Mouse (Mus musculus): ENCODE results near the gene Dnah1. TPM values are rescaled to one million over a fixed set of nuclear protein-coding genes. Genes with fewer than 3 reads are reported as not detected.

Dnah1 gene
- polyA plus RNA-seq, 1 experiment from 2014 or later: 4.6 TPM

- WGBS: 52% methylated on average over 3 of the region's 3 CpGs
- no peaks in the 10 kb centered on the region for H3K9me3 ChIP-seq
- H3K4me1 ChIP-seq (replicated peaks): no peaks in the 10 kb centered on the region
- ATAC-seq (ENCODE audit: low FRiP score, low read depth): no peak
- H3K4me3 ChIP-seq: no peak overlapping the region
- H3K36me3 ChIP-seq: no peaks in the 10 kb centered on the region
- H3K27me3 ChIP-seq: no peaks in the 10 kb centered on the region
- no peak overlapping the region for H3K4me2 ChIP-seq
- H3K9ac ChIP-seq: no peak overlapping the region
- H3K27ac ChIP-seq (replicated peaks): no peak overlapping the region
Observed at GRCm38 (mm10) chr14:31313192-31313591, 10.5 kb downstream of the Dnah1 start.

GRCm38 (mm10) chr14:31285728-31286127 lies 38.0 kb downstream of the Dnah1 start:
- no peak for ATAC-seq (ENCODE audit: low FRiP score, low read depth)
- 88% methylated on average over 8 of the region's 8 CpGs for WGBS
- Histone ChIP-seq H3K4me2 (no peak overlapping the region), H3K9me3 (no peaks in the 10 kb centered on the region), H3K36me3 (no peaks in the 10 kb centered on the region), H3K9ac (no peak overlapping the region), H3K27ac (replicated peaks) (no peak overlapping the region), H3K4me1 (replicated peaks) (no peaks in the 10 kb centered on the region), H3K27me3 (no peaks in the 10 kb centered on the region), H3K4me3 (no peak overlapping the region)

GRCm38 (mm10) chr14:31272164-31272563 lies 51.5 kb downstream of the Dnah1 start:
- Histone ChIP-seq H3K4me2 (no peak overlapping the region), H3K4me3 (no peak overlapping the region), H3K9ac (no peak overlapping the region), H3K27me3 (no peaks in the 10 kb centered on the region), H3K9me3 (no peaks in the 10 kb centered on the region), H3K27ac (replicated peaks) (no peak overlapping the region), H3K4me1 (replicated peaks) (peaks cover 27% of the 10 kb centered on the region), H3K36me3 (no peaks in the 10 kb centered on the region)
- no peak for ATAC-seq (ENCODE audit: low FRiP score, low read depth)
- 25% methylated on average over 7 of the region's 7 CpGs for WGBS

- H3K27ac ChIP-seq (replicated peaks): no peak overlapping the region
- no peak overlapping the region for H3K4me2 ChIP-seq
- no peaks in the 10 kb centered on the region for H3K9me3 ChIP-seq
- no peak for ATAC-seq (ENCODE audit: low FRiP score, low read depth)
- H3K4me3 ChIP-seq: no peak overlapping the region
- no peaks in the 10 kb centered on the region for H3K27me3 ChIP-seq
- peaks cover 27% of the 10 kb centered on the region for H3K4me1 ChIP-seq (replicated peaks)
- WGBS: 91% methylated on average over 6 of the region's 6 CpGs
- no peaks in the 10 kb centered on the region for H3K36me3 ChIP-seq
- H3K9ac ChIP-seq: no peak overlapping the region
Observed at GRCm38 (mm10) chr14:31271121-31271520, 52.6 kb downstream of the Dnah1 start.

DNA sequence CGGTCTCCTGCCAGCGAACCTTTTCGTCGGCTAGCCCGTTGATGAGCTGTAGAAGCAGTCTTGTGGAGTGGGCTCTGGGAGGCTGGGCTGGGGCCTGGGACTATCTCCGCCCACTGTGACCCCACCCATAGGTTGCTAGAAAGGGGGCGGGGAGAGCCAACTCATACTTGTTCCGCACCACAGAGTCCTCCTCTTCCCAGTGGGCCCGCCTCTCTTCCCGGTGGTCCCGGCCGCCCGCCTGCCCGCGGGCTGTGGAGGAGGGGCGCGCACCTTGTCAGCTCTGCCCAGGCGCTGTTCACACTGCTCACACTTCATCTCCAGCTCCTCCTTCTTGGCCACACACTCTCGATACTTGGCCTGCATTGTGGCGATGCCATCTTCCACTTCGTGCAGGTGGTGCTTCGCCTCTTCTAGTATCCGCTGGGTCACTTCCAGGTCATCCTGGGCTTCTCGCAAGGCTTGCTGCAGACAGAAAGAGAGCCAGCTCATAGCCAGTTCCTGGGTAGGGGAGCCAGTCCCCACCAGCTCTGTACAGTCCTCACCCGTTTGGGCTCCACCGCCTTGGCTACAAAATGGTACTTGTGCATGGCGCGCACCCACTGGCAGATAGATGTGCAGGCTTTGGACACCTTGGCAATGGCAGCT lies 54.1 kb downstream of the Dnah1 start:
- peaks cover 27% of the 10 kb centered on the region for H3K4me1 ChIP-seq (replicated peaks)
- peak overlapping the region; percentile 79 for H3K27ac ChIP-seq (replicated peaks)
- H3K9ac ChIP-seq: no peak overlapping the region
- H3K4me3 ChIP-seq: peak overlapping the region; percentile 20
- no peaks in the 10 kb centered on the region for H3K9me3 ChIP-seq
- WGBS: 14% methylated on average over 26 of the region's 28 CpGs
- peak; percentile 73 for ATAC-seq (ENCODE audit: low FRiP score, low read depth)
- peak overlapping the region; percentile 52 for H3K4me2 ChIP-seq
- H3K27me3 ChIP-seq: no peaks in the 10 kb centered on the region
- H3K36me3 ChIP-seq: no peaks in the 10 kb centered on the region

- H3K27ac ChIP-seq (replicated peaks): peak overlapping the region; percentile 79
- no peaks in the 10 kb centered on the region for H3K36me3 ChIP-seq
- no peaks in the 10 kb centered on the region for H3K27me3 ChIP-seq
- H3K4me2 ChIP-seq: peak overlapping the region; percentile 52
- H3K9me3 ChIP-seq: no peaks in the 10 kb centered on the region
- H3K4me1 ChIP-seq (replicated peaks): peaks cover 27% of the 10 kb centered on the region
- peak; percentile 73 for ATAC-seq (ENCODE audit: low FRiP score, low read depth)
- H3K9ac ChIP-seq: no peak overlapping the region
- no peak overlapping the region for H3K4me3 ChIP-seq
- whole genome bisulfite sequencing: 26% methylated on average over 9 of the region's 9 CpGs
Observed at GRCm38 (mm10) chr14:31268301-31269001, 55.2 kb downstream of the Dnah1 start.

- Histone ChIP-seq H3K4me1 (replicated peaks) (peaks cover 27% of the 10 kb centered on the region), H3K4me2 (no peak overlapping the region), H3K27me3 (no peaks in the 10 kb centered on the region), H3K27ac (replicated peaks) (peak overlapping the region; percentile 79; the same call in 1 of the 2 replicates), H3K9ac (no peak overlapping the region), H3K9me3 (no peaks in the 10 kb centered on the region), H3K4me3 (no peak overlapping the region), H3K36me3 (no peaks in the 10 kb centered on the region)
- no peak for ATAC-seq (ENCODE audit: low FRiP score, low read depth)
- WGBS: 74% methylated on average over 11 of the region's 11 CpGs
Observed at GRCm38 (mm10) chr14:31267649-31268048, 56.0 kb downstream of the Dnah1 start.

- H3K4me2 ChIP-seq: no peak overlapping the region
- WGBS: 97% methylated on average over 9 of the region's 9 CpGs
Observed at GRCm38 (mm10) chr14:31260932-31261331, 62.8 kb downstream of the Dnah1 start.

DNA sequence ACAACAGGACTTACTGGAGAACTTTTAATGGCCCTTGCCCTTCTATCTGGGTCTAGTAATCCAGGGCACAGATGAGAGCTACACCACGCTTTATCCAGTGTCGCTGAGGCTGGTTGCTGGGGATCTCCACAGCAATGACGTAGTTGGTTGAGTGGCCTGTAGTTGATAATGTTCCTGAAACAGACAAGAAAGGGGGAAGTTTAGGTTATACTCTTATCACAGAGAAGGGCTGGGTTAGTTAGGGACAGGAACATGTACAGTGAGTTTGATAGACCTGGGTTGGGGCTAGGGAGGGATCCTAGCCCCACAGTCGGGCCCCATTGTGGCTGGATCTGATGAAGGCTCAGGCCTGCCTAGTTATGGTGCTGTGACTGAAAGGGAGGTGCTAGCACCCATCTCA lies 63.3 kb downstream of the Dnah1 start:
- Histone ChIP-seq H3K4me3 (no peak overlapping the region), H3K9ac (no peak overlapping the region), H3K36me3 (peaks cover 57% of the 10 kb centered on the region), H3K4me1 (replicated peaks) (no peaks in the 10 kb centered on the region), H3K9me3 (no peaks in the 10 kb centered on the region), H3K27ac (replicated peaks) (no peak overlapping the region), H3K27me3 (no peaks in the 10 kb centered on the region), H3K4me2 (no peak overlapping the region)
- 96% methylated on average over 4 of the region's 4 CpGs for WGBS
- ATAC-seq (ENCODE audit: low FRiP score, low read depth): no peak

More at GRCm38 (mm10) chr14:31260932-31261331, 62.8 kb downstream of the Dnah1 start:
- H3K27me3 ChIP-seq: no peaks in the 10 kb centered on the region
- no peaks in the 10 kb centered on the region for H3K9me3 ChIP-seq
- no peak overlapping the region for H3K4me3 ChIP-seq
- no peak overlapping the region for H3K27ac ChIP-seq (replicated peaks)
- peaks cover 52% of the 10 kb centered on the region for H3K36me3 ChIP-seq
- H3K4me1 ChIP-seq (replicated peaks): no peaks in the 10 kb centered on the region
- ATAC-seq (ENCODE audit: low FRiP score, low read depth): no peak
- H3K9ac ChIP-seq: no peak overlapping the region

DNA sequence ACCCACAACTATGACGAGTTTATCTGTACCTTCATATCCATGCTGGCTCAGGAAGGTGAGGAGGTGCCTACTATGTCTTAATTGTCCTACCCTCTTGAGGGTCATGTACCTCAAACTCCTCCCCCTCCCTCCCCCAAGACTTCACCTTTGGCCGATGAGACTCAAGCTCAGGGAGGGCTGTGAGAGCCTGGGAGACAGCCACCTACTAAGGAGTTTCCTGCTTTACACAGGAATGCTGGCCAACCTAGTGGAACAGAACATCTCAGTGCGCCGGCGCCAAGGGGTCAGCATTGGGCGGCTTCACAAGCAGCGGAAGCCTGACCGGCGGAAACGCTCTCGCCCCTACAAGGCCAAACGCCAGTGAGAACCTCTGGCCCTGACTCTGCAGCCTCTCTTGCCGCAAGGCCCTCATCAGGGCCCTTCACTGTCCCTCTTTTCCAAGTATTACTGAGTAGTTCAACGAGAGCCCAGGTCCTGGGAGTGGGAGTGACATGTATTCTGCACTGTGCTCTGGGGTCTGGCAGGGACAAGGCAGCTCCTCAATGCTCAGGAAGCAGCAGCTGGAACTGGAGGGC lies 65.1 kb downstream of the Dnah1 start:
- Histone ChIP-seq H3K4me1 (replicated peaks) (no peaks in the 10 kb centered on the region), H3K4me3 (no peak overlapping the region), H3K27ac (replicated peaks) (no peak overlapping the region), H3K9me3 (no peaks in the 10 kb centered on the region), H3K9ac (no peak overlapping the region), H3K4me2 (no peak overlapping the region), H3K27me3 (no peaks in the 10 kb centered on the region), H3K36me3 (peaks cover 76% of the 10 kb centered on the region)
- 94% methylated on average over 14 of the region's 14 CpGs for WGBS
- no peak for ATAC-seq (ENCODE audit: low FRiP score, low read depth)

GRCm38 (mm10) chr14:31252091-31252490 lies 71.6 kb downstream of the Dnah1 start:
- ATAC-seq (ENCODE audit: low FRiP score, low read depth): no peak

DNA sequence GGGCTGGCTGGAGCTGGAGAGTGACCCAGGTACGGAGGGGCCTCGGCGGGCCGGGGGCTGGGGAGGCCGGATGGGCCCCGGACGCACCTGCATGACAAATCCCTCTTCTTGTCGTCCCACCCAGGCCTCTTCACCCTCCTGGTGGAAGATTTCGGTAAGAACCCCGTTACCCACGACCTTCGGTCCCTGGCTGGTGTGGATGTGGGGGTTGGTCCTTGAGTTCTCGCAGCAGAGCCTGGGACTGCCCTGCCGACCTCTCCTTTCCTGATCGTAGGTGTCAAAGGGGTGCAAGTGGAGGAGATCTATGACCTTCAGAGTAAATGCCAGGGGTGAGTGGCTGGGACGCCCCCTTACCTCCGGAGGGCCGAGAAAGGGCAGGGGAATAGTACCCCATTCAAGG lies 72.1 kb downstream of the Dnah1 start:
- Histone ChIP-seq H3K36me3 (peaks cover 36% of the 10 kb centered on the region), H3K4me3 (peak overlapping the region; percentile 75), H3K27me3 (no peaks in the 10 kb centered on the region), H3K9ac (peak overlapping the region; percentile 83), H3K4me2 (peak overlapping the region; percentile 80), H3K9me3 (no peaks in the 10 kb centered on the region), H3K27ac (replicated peaks) (peak overlapping the region; percentile 69), H3K4me1 (replicated peaks) (peaks cover 20% of the 10 kb centered on the region)
- WGBS: 1% methylated on average over 18 of the region's 18 CpGs
- no peak; the same call in 1 of the 2 replicates for ATAC-seq (ENCODE audit: low FRiP score, low read depth)

More at GRCm38 (mm10) chr14:31252091-31252490, 71.6 kb downstream of the Dnah1 start:
- H3K9ac ChIP-seq: peak overlapping the region; percentile 83
- peak overlapping the region; percentile 80 for H3K4me2 ChIP-seq
- peaks cover 40% of the 10 kb centered on the region for H3K36me3 ChIP-seq
- no peak overlapping the region for H3K27ac ChIP-seq (replicated peaks)
- no peaks in the 10 kb centered on the region for H3K9me3 ChIP-seq
- WGBS: 85% methylated on average over 5 of the region's 5 CpGs
- no peaks in the 10 kb centered on the region for H3K27me3 ChIP-seq
- peak overlapping the region; percentile 75 for H3K4me3 ChIP-seq
- peaks cover 20% of the 10 kb centered on the region for H3K4me1 ChIP-seq (replicated peaks)

Measured in hindbrain, embryonic 15.5 days (tissue).